Mouse (Mus musculus) hindbrain, embryonic 14.5 days (tissue): ENCODE data around the gene Dlst. TPM values are rescaled to one million over a fixed set of nuclear protein-coding genes. Genes with fewer than 3 reads are reported as not detected.

Experiments
- ATAC-seq: fragments of 200-750 bp; cut with Nextera tagmentation; 2 replicates; pipeline ENCODE4 v1.8.0; 2017; ENCODE audit warnings: moderate number of reproducible peaks, mild to moderate bottlenecking, moderate TSS enrichment, moderate library complexity; ENCODE audit not compliant: low FRiP score
- DNase-seq: peaks from one replicate; pipeline ENCODE4 v3.0.0-alpha.2; 2015; ENCODE audit warnings: low spot score
- H3K27ac ChIP-seq: fragments of 300-500 bp; sonication (generic); 2 replicates; pipeline ENCODE4 v1.5.1; 2014; ENCODE audit warnings: mild to moderate bottlenecking, moderate library complexity
- H3K27me3 ChIP-seq: fragments of 300-500 bp; sonication (generic); 2 replicates; pipeline ENCODE4 v1.6.1; 2014; ENCODE audit warnings: mild to moderate bottlenecking, low read length, mixed read lengths; ENCODE audit not compliant: control insufficient read depth, insufficient read depth
- H3K36me3 ChIP-seq: fragments of 300-500 bp; sonication (generic); replicated peaks from 2 replicates; pipeline ENCODE4 v1.6.1; 2014; ENCODE audit not compliant: control insufficient read depth, insufficient read depth
- H3K4me1 ChIP-seq: fragments of 300-500 bp; sonication (generic); replicated peaks from 2 replicates; pipeline ENCODE4 v1.6.1; 2014; ENCODE audit warnings: antibody characterized with exemption, low read length, mixed read lengths; ENCODE audit not compliant: control insufficient read depth, insufficient read depth
- H3K4me2 ChIP-seq: fragments of 300-500 bp; sonication (generic); replicated peaks from 2 replicates; pipeline ENCODE4 v1.6.1; 2014; ENCODE audit warnings: mild to moderate bottlenecking, moderate library complexity
- H3K4me3 ChIP-seq: fragments of 300-500 bp; sonication (generic); replicated peaks from 2 replicates; pipeline ENCODE4 v1.5.1; 2014; ENCODE audit warnings: mild to moderate bottlenecking, low read length
- H3K9ac ChIP-seq: fragments of 300-500 bp; sonication (generic); 2 replicates; pipeline ENCODE4 v1.6.1; 2014
- H3K9me3 ChIP-seq: fragments of 300-500 bp; sonication (generic); 2 replicates; pipeline ENCODE4 v1.6.1; 2016; ENCODE audit warnings: low read length; ENCODE audit not compliant: control insufficient read depth
- WGBS: fragments of 180-500 bp; shearing (Covaris S2); extraction: QIAGEN DNeasy Blood & Tissue Kit; methylation state at CpG from one replicate; pipeline ENCODE4 v1.1.7; 2014; 5-methylcytosine and 5-hydroxymethylcytosine counted together
- polyA plus RNA-seq: library from polyadenylated mRNA; unstranded; fragments of >200 nt; fragmentation: Nextera tagmentation; extraction: Ambion mirVana; gene quantifications from 2 replicates; pipeline ENCODE4 v1.2.1, GENCODE M21; 2014

The Dlst gene
- polyA plus RNA-seq, 1 experiment from 2014 or later: 101 TPM

DNA sequence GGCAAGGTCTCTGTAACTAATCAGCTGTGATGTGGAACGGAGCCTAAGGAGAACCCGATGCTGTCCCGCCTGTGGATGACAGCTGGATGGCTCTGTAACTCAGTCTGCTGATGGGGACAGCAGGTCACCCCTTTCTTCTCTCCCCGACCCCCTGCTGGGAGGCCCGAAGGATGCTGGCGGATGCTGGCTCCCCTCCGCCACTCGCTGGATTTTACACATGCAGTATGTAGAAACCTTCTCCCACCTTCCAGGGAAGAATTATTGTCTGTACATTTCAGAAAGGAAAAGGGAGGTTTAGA, 71.7 kb downstream of the Dlst start:
- no peak for ATAC-seq
- DNase-seq: no peak
- Histone ChIP-seq H3K36me3 (no peaks in the 10 kb centered on the region), H3K27ac (no peak overlapping the region; the same call in 1 of the 2 replicates), H3K4me2 (peak overlapping the region; percentile 21), H3K9me3 (no peaks in the 10 kb centered on the region), H3K9ac (0 out of 2 replicates have a peak overlapping the region, but pooled peaks have one; percentile 11), H3K4me3 (no peak overlapping the region; the same call in 1 of the 2 replicates), H3K4me1 (peaks cover 20% of the 10 kb centered on the region), H3K27me3 (peaks cover 10% of the 10 kb centered on the region)
- WGBS: 5% methylated on average over 8 of the region's 8 CpGs

GRCm38 (mm10) chr12:85182898-85183297, 72.3 kb downstream of the Dlst start:
- peaks cover 9% of the 10 kb centered on the region for H3K27me3 ChIP-seq
- DNase-seq: no peak
- no peaks in the 10 kb centered on the region for H3K36me3 ChIP-seq
- no peak overlapping the region for H3K4me2 ChIP-seq
- H3K4me1 ChIP-seq: peaks cover 16% of the 10 kb centered on the region
- no peak overlapping the region for H3K4me3 ChIP-seq
- no peak overlapping the region for H3K9ac ChIP-seq
- no peaks in the 10 kb centered on the region for H3K9me3 ChIP-seq
- H3K27ac ChIP-seq: no peak overlapping the region
- no peak for ATAC-seq
- WGBS: 67% methylated on average over 5 of the region's 5 CpGs

- no peaks in the 10 kb centered on the region for H3K9me3 ChIP-seq
- WGBS: 73% methylated on average over 5 of the region's 5 CpGs
- no peaks in the 10 kb centered on the region for H3K36me3 ChIP-seq
- no peak for DNase-seq
- H3K9ac ChIP-seq: no peak overlapping the region
- H3K27ac ChIP-seq: no peak overlapping the region
- H3K4me2 ChIP-seq: no peak overlapping the region
- no peak overlapping the region for H3K4me3 ChIP-seq
- H3K27me3 ChIP-seq: no peaks in the 10 kb centered on the region; the same call in 1 of the 2 replicates
- ATAC-seq: no peak
- peaks cover 16% of the 10 kb centered on the region for H3K4me1 ChIP-seq
These were observed 73.5 kb downstream of the Dlst start for GRCm38 (mm10) chr12:85184118-85184517.

Other genes starting within 250 kb of the Dlst start
- gene Ltbp2, start 234.3 kb upstream of the Dlst start, polyA plus RNA-seq: 0.07 and 0.14 TPM in 2 replicates
- 77.0 and 85.9 TPM in 2 replicates for gene Fcf1, start 139.9 kb upstream of the Dlst start, polyA plus RNA-seq
- gene Arel1, start 139.9 kb upstream of the Dlst start, polyA plus RNA-seq: 41.0 and 45.0 TPM in 2 replicates
- gene Ylpm1, start 114.5 kb upstream of the Dlst start, polyA plus RNA-seq: 40.1 and 45.0 TPM in 2 replicates
- gene Prox2, start 74 bp upstream of the Dlst start, polyA plus RNA-seq: 1.9 TPM in 2 replicates
- 22.9 and 24.1 TPM in 2 replicates for gene Rps6kl1, start 40.4 kb downstream of the Dlst start, polyA plus RNA-seq
- gene Pgf, start 67.0 kb downstream of the Dlst start, polyA plus RNA-seq: 7.9 and 8.3 TPM in 2 replicates
- 68.6 and 77.6 TPM in 2 replicates for gene Eif2b2, start 108.6 kb downstream of the Dlst start, polyA plus RNA-seq
- gene Mlh3, start 159.8 kb downstream of the Dlst start, polyA plus RNA-seq: 9.4 and 9.5 TPM in 2 replicates
- gene Acyp1, start 177.6 kb downstream of the Dlst start, polyA plus RNA-seq: 46.8 and 59.1 TPM in 2 replicates
- 1.9 and 2.0 TPM in 2 replicates for gene Zc2hc1c, start 177.8 kb downstream of the Dlst start, polyA plus RNA-seq
- gene Nek9, start 228.5 kb downstream of the Dlst start, polyA plus RNA-seq: 9.5 and 10.0 TPM in 2 replicates